Mouse (Mus musculus) midbrain, embryonic 15.5 days (tissue): ENCODE measurements around the gene Fnbp1. TPM values are rescaled to one million over a fixed set of nuclear protein-coding genes. Genes with fewer than 3 reads are reported as not detected.
"Not testable (repeated sequence)": the region's sequence is repeated elsewhere in the genome, so short reads cannot be mapped to it uniquely, and the experiment has no call there.

ENCODE experiments used
- ATAC-seq: fragments of 200-750 bp; cut with Nextera tagmentation; replicated peaks from 2 replicates; pipeline ENCODE4 v1.8.0; 2017; ENCODE audit warnings: moderate TSS enrichment
- H3K27ac ChIP-seq: fragments of 300-500 bp; sonication (generic); 2 replicates; pipeline ENCODE4 v1.5.1; 2015; ENCODE audit warnings: mild to moderate bottlenecking, inconsistent platforms
- H3K27me3 ChIP-seq: fragments of 300-500 bp; sonication (generic); replicated peaks from 2 replicates; pipeline ENCODE4 v1.6.1; 2015; ENCODE audit warnings: inconsistent platforms
- H3K36me3 ChIP-seq: fragments of 300-500 bp; sonication (generic); replicated peaks from 2 replicates; pipeline ENCODE4 v1.6.1; 2015; ENCODE audit warnings: inconsistent platforms
- H3K4me1 ChIP-seq: fragments of 300-500 bp; sonication (generic); 2 replicates; pipeline ENCODE4 v1.6.1; 2015; ENCODE audit warnings: inconsistent platforms
- H3K4me2 ChIP-seq: fragments of 300-500 bp; sonication (generic); 2 replicates; pipeline ENCODE4 v1.6.1; 2015; ENCODE audit warnings: inconsistent platforms, mild to moderate bottlenecking, moderate library complexity
- H3K4me3 ChIP-seq: fragments of 300-500 bp; sonication (generic); 2 replicates; pipeline ENCODE4 v1.5.1; 2015; ENCODE audit warnings: mild to moderate bottlenecking, inconsistent platforms
- H3K9ac ChIP-seq: fragments of 300-500 bp; sonication (generic); 2 replicates; pipeline ENCODE4 v1.6.1; 2015; ENCODE audit warnings: mild to moderate bottlenecking, inconsistent platforms
- H3K9me3 ChIP-seq: fragments of 300-500 bp; sonication (generic); 2 replicates; pipeline ENCODE4 v1.6.1; 2016; ENCODE audit warnings: inconsistent platforms
- WGBS: fragments of 180-500 bp; shearing (Covaris S2); methylation state at CpG from one replicate; pipeline ENCODE4 v1.1.7; 2015; ENCODE audit warnings: mixed read lengths; 5-methylcytosine and 5-hydroxymethylcytosine counted together
- polyA plus RNA-seq: library from polyadenylated mRNA; unstranded; fragments of >200 nt; fragmentation: Nextera tagmentation; extraction: Ambion mirVana; gene quantifications from 2 replicates; pipeline ENCODE4 v1.2.1, GENCODE M21; 2015

The Fnbp1 gene
- 29.6 and 29.7 TPM in 2 replicates for polyA plus RNA-seq

- under 1% methylated on average over 58 of the region's 59 CpGs for WGBS
- H3K27ac ChIP-seq = peak within 1 kb of the TSS; percentile 91
Observed at GRCm38 (mm10) chr2:31141867-31142454, at the start of gene Fnbp1. Fnbp1 (minus strand) TSS chr2:31142008.

DNA sequence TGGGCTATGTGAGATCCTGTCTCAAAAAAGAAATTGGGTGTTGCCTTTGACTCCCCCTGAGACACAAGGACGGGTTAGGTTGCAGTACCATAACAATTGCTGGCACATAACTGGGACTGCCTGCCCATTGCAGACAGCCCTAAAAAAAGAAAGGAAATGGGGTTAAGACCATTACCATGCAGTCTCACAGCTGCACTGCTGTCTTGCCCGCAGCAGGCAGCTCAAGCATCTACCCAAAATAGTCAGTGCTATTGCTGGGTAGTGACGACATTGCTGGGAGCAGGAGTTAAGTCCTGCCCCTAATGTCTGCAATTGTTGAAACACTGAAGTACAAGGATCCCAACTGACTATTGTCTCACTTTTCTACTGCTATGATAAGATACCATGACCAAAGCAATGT, 47.8 kb upstream of the Fnbp1 start:
- Histone ChIP-seq H3K4me3 (no peak overlapping the region), H3K4me1 (no peaks in the 10 kb centered on the region), H3K4me2 (no peak overlapping the region), H3K9ac (no peak overlapping the region), H3K36me3 (peaks cover 36% of the 10 kb centered on the region), H3K9me3 (no peaks in the 10 kb centered on the region), H3K27me3 (no peaks in the 10 kb centered on the region), H3K27ac (no peak overlapping the region)
- WGBS = 95% methylated on average over 3 of the region's 3 CpGs
- no peak for ATAC-seq

More at GRCm38 (mm10) chr2:31141867-31142454, at the start of gene Fnbp1:
- Histone ChIP-seq H3K36me3 (no peaks in the 10 kb centered on the region; the same call in 1 of the 2 replicates), H3K27me3 (peaks cover 6% of the 10 kb centered on the region; the same call in 1 of the 2 replicates), H3K4me3 (peak within 1 kb of the TSS; percentile 99), H3K4me2 (peak within 1 kb of the TSS; percentile 90), H3K4me1 (peaks cover 19% of the 10 kb centered on the region), H3K9me3 (no peaks in the 10 kb centered on the region), H3K9ac (peak within 1 kb of the TSS; percentile 93)
- peak; percentile 95 for ATAC-seq

- no peak for ATAC-seq
- Histone ChIP-seq H3K27ac (no peak overlapping the region), H3K27me3 (no peaks in the 10 kb centered on the region), H3K9me3 (no peaks in the 10 kb centered on the region), H3K4me1 (no peaks in the 10 kb centered on the region), H3K4me3 (no peak overlapping the region), H3K9ac (no peak overlapping the region), H3K36me3 (peaks cover 41% of the 10 kb centered on the region), H3K4me2 (no peak overlapping the region)
- 100% methylated on average over 1 of the region's 1 CpGs for WGBS
Observed at GRCm38 (mm10) chr2:31188691-31189090, 46.9 kb upstream of the Fnbp1 start.

DNA sequence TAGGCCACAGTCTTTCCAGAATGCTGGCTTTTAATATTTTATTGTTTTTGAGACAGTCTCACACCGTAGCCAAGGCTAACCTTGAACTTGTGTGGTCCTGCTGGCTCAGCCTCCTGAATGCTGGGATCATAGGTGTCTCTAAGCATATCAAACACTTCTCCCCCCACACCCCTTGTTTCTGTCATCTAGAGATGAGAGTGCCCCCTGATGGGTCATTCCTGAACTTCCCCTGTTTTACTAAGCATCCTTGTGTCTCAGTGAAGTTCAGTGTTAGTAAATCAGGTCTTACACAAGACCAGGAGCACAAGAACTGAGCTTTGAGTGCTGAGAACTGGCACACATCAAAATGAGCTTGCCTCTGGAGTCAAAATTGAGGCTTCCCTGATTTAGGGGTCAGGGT, 42.0 kb upstream of the Fnbp1 start:
- Histone ChIP-seq H3K27ac (no peak overlapping the region), H3K9ac (no peak overlapping the region), H3K36me3 (peaks cover 36% of the 10 kb centered on the region), H3K27me3 (no peaks in the 10 kb centered on the region), H3K4me1 (no peaks in the 10 kb centered on the region), H3K4me3 (no peak overlapping the region), H3K9me3 (no peaks in the 10 kb centered on the region), H3K4me2 (no peak overlapping the region)
- WGBS = 92% methylated on average over 1 of the region's 1 CpGs
- ATAC-seq = no peak

- no peak overlapping the region for H3K4me3 ChIP-seq
- no peak overlapping the region for H3K9ac ChIP-seq
- no peak overlapping the region for H3K4me2 ChIP-seq
- 89% methylated on average over 6 of the region's 6 CpGs for WGBS
- peaks cover 37% of the 10 kb centered on the region for H3K36me3 ChIP-seq
- H3K27me3 ChIP-seq = no peaks in the 10 kb centered on the region
- no peak for ATAC-seq
- H3K27ac ChIP-seq = no peak overlapping the region
- no peaks in the 10 kb centered on the region for H3K9me3 ChIP-seq
- H3K4me1 ChIP-seq = no peaks in the 10 kb centered on the region
Observed at GRCm38 (mm10) chr2:31182786-31183330, 41.0 kb upstream of the Fnbp1 start.

DNA sequence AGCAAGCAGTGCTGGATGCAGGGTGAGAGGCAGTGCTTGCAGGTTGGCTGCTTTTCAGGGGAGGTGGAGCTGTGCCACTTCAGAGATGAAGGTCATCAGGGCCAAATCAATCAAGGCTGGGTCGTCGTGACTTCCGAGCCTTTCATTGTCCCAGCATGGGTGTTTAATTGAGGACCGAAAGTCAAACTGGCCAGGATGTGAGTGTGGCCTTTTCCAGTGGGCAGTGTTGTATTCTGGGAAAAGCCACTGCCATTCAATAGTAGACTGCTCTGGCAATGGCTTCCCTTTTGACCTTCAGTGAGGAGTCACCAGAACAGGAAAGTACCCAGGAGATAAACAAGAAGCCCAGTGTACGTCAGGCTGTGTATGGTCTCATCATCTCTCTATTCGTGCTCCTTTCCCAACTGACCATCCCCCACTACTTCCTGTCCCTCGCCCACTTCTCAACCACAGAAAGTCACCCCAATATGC, 38.3 kb upstream of the Fnbp1 start:
- H3K9me3 ChIP-seq = no peaks in the 10 kb centered on the region
- no peak overlapping the region for H3K4me3 ChIP-seq
- H3K27me3 ChIP-seq = no peaks in the 10 kb centered on the region
- H3K27ac ChIP-seq = no peak overlapping the region
- H3K4me1 ChIP-seq = no peaks in the 10 kb centered on the region
- H3K4me2 ChIP-seq = no peak overlapping the region
- peaks cover 52% of the 10 kb centered on the region for H3K36me3 ChIP-seq
- WGBS = 83% methylated on average over 7 of the region's 7 CpGs
- no peak for ATAC-seq
- no peak overlapping the region for H3K9ac ChIP-seq

DNA sequence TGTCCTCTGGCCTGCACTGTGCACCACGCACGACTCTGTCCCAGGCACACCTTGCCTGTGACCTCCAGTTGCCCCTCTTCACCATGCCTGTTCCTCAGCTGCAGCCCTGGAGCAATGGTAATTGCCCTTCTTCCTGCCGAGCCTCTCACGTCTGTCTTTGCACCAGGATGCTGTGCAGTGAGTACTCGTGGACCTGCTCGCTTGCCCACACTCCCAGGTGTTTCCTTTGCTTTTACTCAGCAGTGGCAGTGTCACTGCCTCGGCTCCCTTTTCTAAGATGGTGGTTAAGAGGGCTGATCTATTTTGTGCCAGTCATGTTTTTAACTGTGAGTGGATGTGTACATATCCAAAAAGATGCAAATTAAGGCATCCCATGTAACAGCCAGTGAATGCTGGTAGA, 37.7 kb upstream of the Fnbp1 start:
- no peak overlapping the region for H3K9ac ChIP-seq
- no peak for ATAC-seq
- H3K36me3 ChIP-seq = peaks cover 52% of the 10 kb centered on the region
- no peaks in the 10 kb centered on the region for H3K27me3 ChIP-seq
- H3K4me2 ChIP-seq = no peak overlapping the region
- no peaks in the 10 kb centered on the region for H3K4me1 ChIP-seq
- no peaks in the 10 kb centered on the region for H3K9me3 ChIP-seq
- WGBS = 95% methylated on average over 7 of the region's 7 CpGs
- no peak overlapping the region for H3K4me3 ChIP-seq
- no peak overlapping the region for H3K27ac ChIP-seq

DNA sequence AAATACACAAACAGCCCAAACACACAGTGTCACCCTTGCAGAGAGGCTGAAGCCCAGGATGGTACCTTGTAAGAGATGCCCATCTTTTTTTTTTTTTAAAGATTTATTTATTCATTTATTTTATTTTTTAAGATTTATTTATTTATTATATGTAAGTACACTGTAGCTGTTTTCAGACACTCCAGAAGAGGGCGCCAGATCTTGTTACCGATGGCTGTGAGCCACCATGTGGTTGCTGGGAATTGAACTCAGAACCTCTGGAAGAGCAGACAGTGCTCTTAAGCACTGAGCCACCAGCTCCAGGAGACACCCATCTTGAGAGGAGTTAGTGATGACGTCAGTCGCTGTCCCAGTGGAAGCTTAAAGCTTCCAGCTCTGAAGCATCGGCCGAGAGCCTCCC, 36.8 kb upstream of the Fnbp1 start:
- not testable (repeated sequence) for ATAC-seq, H3K27ac ChIP-seq, H3K4me1 ChIP-seq, H3K27me3 ChIP-seq, H3K4me3 ChIP-seq, H3K9me3 ChIP-seq, H3K4me2 ChIP-seq, H3K9ac ChIP-seq
- 90% methylated on average over 6 of the region's 6 CpGs for WGBS
- H3K36me3 ChIP-seq = peaks cover 49% of the 10 kb centered on the region

DNA sequence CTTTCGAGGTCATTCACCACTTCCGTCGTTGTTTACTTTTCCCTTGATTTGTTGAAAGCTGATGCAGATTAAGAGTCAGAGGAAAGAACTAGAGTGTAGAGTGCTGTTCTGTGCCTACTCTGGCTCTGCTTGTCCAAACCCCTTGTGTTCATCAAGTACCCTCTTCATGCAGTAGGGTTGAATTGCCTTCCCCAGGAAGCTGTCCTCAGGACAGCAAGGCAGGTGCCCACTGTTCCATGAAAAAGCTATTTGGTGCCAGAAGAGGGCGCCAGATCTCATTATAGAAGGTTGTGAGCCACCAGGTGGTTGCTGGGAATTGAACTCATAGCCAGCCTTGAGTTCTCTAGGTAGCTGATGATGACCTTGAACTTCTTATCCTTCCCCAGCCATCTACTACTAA, 31.5 kb upstream of the Fnbp1 start:
- no peak overlapping the region for H3K27ac ChIP-seq
- H3K27me3 ChIP-seq = no peaks in the 10 kb centered on the region
- no peaks in the 10 kb centered on the region for H3K9me3 ChIP-seq
- ATAC-seq = no peak
- WGBS = 84% methylated on average over 4 of the region's 4 CpGs
- no peaks in the 10 kb centered on the region for H3K4me1 ChIP-seq
- no peak overlapping the region for H3K4me2 ChIP-seq
- no peak overlapping the region for H3K4me3 ChIP-seq
- peaks cover 80% of the 10 kb centered on the region for H3K36me3 ChIP-seq
- no peak overlapping the region for H3K9ac ChIP-seq

DNA sequence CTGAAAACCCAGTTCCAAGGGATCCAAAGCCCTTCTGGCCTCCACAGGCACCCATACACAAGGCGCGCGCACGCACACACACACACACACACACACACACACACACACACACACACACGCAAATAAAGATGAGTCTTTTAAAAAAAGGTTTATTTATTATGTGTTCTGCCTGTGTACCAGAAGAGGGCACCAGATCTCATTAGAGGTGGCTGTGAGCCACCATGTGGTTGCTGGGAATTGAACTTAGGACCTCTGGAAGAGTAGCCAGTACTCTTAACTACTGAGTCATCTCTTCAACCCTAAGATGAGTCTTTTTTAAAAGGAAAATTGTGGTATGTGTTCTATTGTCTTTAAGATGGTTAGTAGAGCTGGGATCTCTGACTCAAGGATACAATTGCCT, 30.7 kb upstream of the Fnbp1 start:
- no peak overlapping the region for H3K27ac ChIP-seq
- WGBS = 91% methylated on average over 5 of the region's 5 CpGs
- H3K36me3 ChIP-seq = peaks cover 77% of the 10 kb centered on the region
- H3K4me1 ChIP-seq = no peaks in the 10 kb centered on the region
- no peak overlapping the region for H3K9ac ChIP-seq
- no peaks in the 10 kb centered on the region for H3K27me3 ChIP-seq
- no peak for ATAC-seq
- H3K4me3 ChIP-seq = no peak overlapping the region
- H3K9me3 ChIP-seq = no peaks in the 10 kb centered on the region
- H3K4me2 ChIP-seq = no peak overlapping the region

DNA sequence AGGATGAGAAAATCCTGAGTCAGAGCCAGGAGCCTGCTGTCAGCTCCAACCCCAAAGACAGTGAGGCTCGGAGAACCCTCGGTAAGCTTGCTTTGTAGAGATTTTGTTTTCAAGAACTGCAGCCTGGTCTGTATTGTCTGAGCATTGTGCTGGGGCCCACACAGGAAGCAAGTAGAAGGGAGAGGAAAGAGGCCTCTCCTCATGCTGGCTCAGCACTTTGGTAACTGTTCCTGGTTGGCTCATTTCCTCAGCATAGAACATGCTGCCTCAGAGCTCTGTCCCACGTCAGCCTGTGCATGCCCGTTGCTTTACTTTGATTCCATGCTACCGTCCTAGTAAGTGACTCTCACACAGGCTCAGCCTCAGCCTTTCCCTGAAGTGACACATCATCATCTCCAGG, 30.2 kb upstream of the Fnbp1 start:
- no peak overlapping the region for H3K27ac ChIP-seq
- H3K9me3 ChIP-seq = no peaks in the 10 kb centered on the region
- H3K36me3 ChIP-seq = peaks cover 71% of the 10 kb centered on the region
- H3K27me3 ChIP-seq = no peaks in the 10 kb centered on the region
- H3K4me2 ChIP-seq = no peak overlapping the region
- 94% methylated on average over 5 of the region's 5 CpGs for WGBS
- no peaks in the 10 kb centered on the region for H3K4me1 ChIP-seq
- H3K4me3 ChIP-seq = no peak overlapping the region
- H3K9ac ChIP-seq = no peak overlapping the region
- ATAC-seq = no peak

DNA sequence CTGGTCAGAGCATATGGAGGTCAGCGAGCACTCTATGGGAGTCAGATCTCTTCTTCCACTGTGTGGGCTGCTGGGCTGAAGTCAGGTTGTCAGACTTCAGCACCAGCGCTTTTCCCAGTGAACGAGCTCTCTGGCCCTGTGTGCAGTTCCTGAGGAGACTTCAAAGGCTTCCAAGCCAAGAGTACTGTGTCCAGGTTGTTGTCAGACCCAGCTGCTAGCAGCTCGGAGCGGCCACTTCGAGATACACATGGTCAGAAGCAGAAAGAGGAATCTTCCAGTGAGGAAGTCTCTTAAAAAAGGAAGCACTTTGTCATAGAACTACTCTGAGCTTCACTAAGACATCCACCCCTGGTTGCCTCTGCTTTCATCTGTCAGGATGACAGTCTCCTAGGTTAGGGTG, 28.4 kb upstream of the Fnbp1 start:
- 84% methylated on average over 6 of the region's 6 CpGs for WGBS
- Histone ChIP-seq H3K27ac (no peak overlapping the region), H3K36me3 (peaks cover 57% of the 10 kb centered on the region), H3K27me3 (no peaks in the 10 kb centered on the region), H3K9me3 (no peaks in the 10 kb centered on the region), H3K4me2 (no peak overlapping the region), H3K4me3 (no peak overlapping the region), H3K9ac (no peak overlapping the region), H3K4me1 (peaks cover 5% of the 10 kb centered on the region)
- ATAC-seq = no peak

GRCm38 (mm10) chr2:31169001-31169400, 27.2 kb upstream of the Fnbp1 start:
- Histone ChIP-seq H3K4me1 (peaks cover 14% of the 10 kb centered on the region), H3K4me2 (no peak overlapping the region), H3K9me3 (no peaks in the 10 kb centered on the region), H3K27me3 (no peaks in the 10 kb centered on the region), H3K9ac (no peak overlapping the region), H3K36me3 (peaks cover 52% of the 10 kb centered on the region), H3K4me3 (no peak overlapping the region), H3K27ac (no peak overlapping the region)
- WGBS = 89% methylated on average over 10 of the region's 10 CpGs
- no peak for ATAC-seq
